Mouse (Mus musculus) midbrain, embryonic 10.5 days (tissue): ENCODE data around the gene Polrmt. TPM values are rescaled to one million over a fixed set of nuclear protein-coding genes. Genes with fewer than 3 reads are reported as not detected.

Experiments used
- DNase-seq: peaks from one replicate; pipeline ENCODE4 v3.0.0-alpha.2; 2017; ENCODE audit warnings: low spot score
- H3K27ac ChIP-seq: fragments of 300-500 bp; sonication (generic); replicated peaks from 2 replicates; pipeline ENCODE4 v1.5.1; 2016; ENCODE audit warnings: mild to moderate bottlenecking
- H3K27me3 ChIP-seq: fragments of 300-500 bp; sonication (generic); 2 replicates; pipeline ENCODE4 v1.6.1; 2016; ENCODE audit warnings: low read depth, mild to moderate bottlenecking; ENCODE audit not compliant: poor library complexity, severe bottlenecking
- H3K36me3 ChIP-seq: fragments of 300-500 bp; sonication (generic); 2 replicates; pipeline ENCODE4 v1.6.1; 2016; ENCODE audit warnings: mild to moderate bottlenecking, moderate library complexity
- H3K4me1 ChIP-seq: fragments of 300-500 bp; sonication (generic); 2 replicates; pipeline ENCODE4 v1.6.1; 2016
- H3K4me3 ChIP-seq: fragments of 300-500 bp; sonication (generic); 2 replicates; pipeline ENCODE4 v1.5.1; 2016; ENCODE audit warnings: mild to moderate bottlenecking, moderate library complexity
- H3K9me3 ChIP-seq: fragments of 300-500 bp; sonication (generic); replicated peaks from 2 replicates; pipeline ENCODE4 v1.6.1; 2016; ENCODE audit warnings: mild to moderate bottlenecking
- WGBS: fragments of 180-500 bp; shearing (Covaris S2); methylation state at CpG from one replicate; pipeline ENCODE4 v1.1.7; 2016; 5-methylcytosine and 5-hydroxymethylcytosine counted together
- polyA plus RNA-seq: library from polyadenylated mRNA; unstranded; fragments of >200 nt; fragmentation: Nextera tagmentation; extraction: Ambion mirVana; gene quantifications from 2 replicates; pipeline ENCODE4 v1.2.1, GENCODE M21; 2016

Gene Polrmt
- polyA plus RNA-seq, 1 experiment from 2014 or later, result 48.6 TPM

DNA sequence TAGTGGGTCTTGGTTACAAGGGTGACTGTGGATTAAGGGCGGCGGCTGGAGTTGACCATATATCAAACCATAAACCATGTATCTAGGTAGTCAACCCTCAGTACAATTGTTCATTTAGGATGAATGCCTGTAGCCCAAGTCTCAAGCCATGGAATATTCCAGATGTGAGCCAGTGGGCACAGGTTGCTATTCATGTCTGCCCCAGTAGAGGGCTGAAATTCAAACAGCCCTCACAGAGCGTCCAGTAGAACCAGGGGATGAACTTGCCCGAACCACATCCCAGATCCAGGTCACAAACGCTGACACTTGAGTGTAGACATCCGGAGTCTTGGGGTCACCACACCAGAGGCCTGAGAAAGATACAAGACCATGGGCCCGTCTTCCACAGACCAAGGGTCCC lies 36.7 kb upstream of the Polrmt start:
- Histone ChIP-seq H3K9me3 (no peaks in the 10 kb centered on the region), H3K27me3 (peaks cover 73% of the 10 kb centered on the region), H3K4me1 (peaks cover 38% of the 10 kb centered on the region), H3K27ac (no peak overlapping the region), H3K36me3 (no peaks in the 10 kb centered on the region), H3K4me3 (no peak overlapping the region)
- DNase-seq, result no peak
- WGBS, result 69% methylated on average over 7 of the region's 7 CpGs

DNA sequence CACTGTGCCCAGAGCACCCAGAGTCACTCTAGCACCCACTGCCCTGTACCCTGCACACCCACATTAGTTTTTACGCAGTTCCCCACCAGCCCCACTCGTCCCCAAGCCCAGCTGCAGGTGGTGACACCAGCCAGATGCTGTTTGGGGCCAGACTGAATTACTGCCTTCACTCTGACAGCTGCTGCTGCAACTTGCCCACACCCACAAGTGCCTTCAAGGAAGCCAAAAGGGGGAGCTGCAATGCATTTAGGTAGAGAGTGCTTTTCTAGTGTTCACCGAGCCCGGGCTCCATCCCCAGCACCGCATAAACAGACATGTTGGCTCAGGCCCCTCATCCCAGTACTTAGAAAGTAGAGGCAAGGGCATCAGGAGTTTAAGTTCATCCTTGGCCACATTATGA lies 35.6 kb upstream of the Polrmt start:
- no peak overlapping the region for H3K27ac ChIP-seq
- no peaks in the 10 kb centered on the region for H3K9me3 ChIP-seq
- H3K4me3 ChIP-seq, result no peak overlapping the region
- no peak for DNase-seq
- H3K27me3 ChIP-seq, result peaks cover 78% of the 10 kb centered on the region
- H3K4me1 ChIP-seq, result peaks cover 49% of the 10 kb centered on the region
- WGBS, result 62% methylated on average over 5 of the region's 5 CpGs
- H3K36me3 ChIP-seq, result no peaks in the 10 kb centered on the region

DNA sequence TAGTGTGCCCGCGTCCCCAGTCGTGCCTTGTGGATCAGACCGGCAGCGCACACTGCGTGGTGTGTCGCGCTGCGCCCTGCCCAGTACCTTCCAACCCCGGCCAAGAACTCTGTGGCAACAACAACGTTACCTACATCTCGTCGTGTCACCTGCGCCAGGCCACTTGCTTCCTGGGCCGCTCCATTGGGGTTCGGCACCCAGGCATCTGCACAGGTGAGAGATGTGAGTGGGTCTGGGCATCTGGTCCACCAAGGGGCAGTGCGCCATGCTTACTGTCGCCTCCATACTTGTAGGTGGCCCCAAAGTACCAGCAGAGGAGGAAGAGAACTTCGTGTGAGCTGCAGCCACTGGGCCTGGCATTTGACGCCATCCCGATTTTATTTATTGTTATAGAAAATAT lies 34.8 kb upstream of the Polrmt start:
- H3K27ac ChIP-seq, result no peak overlapping the region
- H3K36me3 ChIP-seq, result no peaks in the 10 kb centered on the region
- peaks cover 51% of the 10 kb centered on the region for H3K4me1 ChIP-seq
- H3K27me3 ChIP-seq, result peaks cover 86% of the 10 kb centered on the region
- peak overlapping the region; percentile 56 for H3K4me3 ChIP-seq
- DNase-seq, result no peak
- no peaks in the 10 kb centered on the region for H3K9me3 ChIP-seq
- 33% methylated on average over 21 of the region's 21 CpGs for WGBS

DNA sequence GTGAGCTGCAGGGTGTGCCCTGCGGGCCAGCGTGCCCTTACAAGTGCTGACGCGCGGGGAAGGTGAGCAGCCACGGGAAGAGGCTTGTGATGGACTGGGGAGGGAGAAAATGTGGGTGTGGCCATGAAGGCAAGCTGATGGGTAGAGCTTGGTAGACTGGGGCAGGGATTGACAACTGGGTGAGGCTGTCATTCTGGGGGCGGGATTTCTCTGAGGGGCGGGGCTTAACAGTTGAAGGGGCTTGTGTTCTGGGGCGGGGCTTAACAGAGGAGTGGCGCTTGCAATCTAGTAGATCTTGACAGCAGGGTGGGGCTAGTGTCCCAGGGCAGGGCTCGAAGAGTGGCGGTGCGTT lies 34.3 kb upstream of the Polrmt start:
- H3K36me3 ChIP-seq, result no peaks in the 10 kb centered on the region
- H3K4me3 ChIP-seq, result peak overlapping the region; percentile 56
- WGBS, result under 1% methylated on average over 13 of the region's 13 CpGs
- peaks cover 51% of the 10 kb centered on the region for H3K4me1 ChIP-seq
- no peaks in the 10 kb centered on the region; the same call in 1 of the 2 replicates for H3K9me3 ChIP-seq
- no peak for DNase-seq
- H3K27me3 ChIP-seq, result peaks cover 91% of the 10 kb centered on the region
- H3K27ac ChIP-seq, result peak overlapping the region; percentile 46; the same call in 1 of the 2 replicates

DNA sequence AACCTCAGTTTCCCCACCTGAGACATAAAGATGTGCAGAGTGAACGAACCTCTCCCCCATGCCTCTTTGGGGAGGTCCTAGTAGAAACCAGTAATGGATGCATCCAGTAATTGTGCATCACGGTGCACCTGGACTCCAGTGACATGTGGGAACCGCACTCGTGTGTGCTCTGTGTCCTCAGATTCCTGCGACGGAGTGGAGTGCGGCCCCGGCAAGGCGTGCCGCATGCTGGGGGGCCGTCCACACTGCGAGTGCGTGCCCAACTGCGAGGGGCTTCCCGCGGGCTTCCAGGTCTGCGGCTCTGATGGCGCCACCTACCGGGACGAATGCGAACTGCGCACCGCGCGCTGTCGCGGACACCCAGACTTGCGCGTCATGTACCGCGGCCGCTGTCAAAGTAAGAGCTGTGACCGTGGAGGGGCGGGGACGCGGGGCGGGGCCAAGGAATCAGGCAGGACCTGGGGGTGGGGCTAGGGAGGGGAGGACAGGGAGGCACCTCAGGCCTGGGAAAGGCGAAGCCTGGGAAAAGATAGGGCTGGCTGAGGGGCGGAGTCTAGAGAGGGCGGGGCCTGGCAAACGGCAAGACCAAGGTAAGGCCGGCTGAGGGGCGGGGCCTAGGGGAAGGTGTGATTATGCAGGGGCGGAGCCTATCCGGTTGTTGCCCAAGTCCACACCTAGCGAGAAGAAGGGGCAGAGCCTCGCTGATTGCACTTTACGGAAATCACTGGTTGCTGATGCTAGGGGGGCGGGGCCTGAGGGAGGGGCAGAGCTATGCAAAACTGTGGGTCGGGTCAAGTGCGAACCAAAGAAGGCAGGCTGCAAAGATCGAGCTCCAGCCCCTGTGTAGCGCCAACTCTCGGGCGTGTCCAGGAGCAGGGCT lies 33.6 kb upstream of the Polrmt start:
- WGBS, result 2% methylated on average over 55 of the region's 55 CpGs
- H3K4me1 ChIP-seq, result peaks cover 51% of the 10 kb centered on the region
- H3K36me3 ChIP-seq, result no peaks in the 10 kb centered on the region
- H3K27me3 ChIP-seq, result peaks cover 88% of the 10 kb centered on the region
- peak overlapping the region; percentile 56 for H3K4me3 ChIP-seq
- DNase-seq, result peak; percentile 97
- H3K9me3 ChIP-seq, result peaks cover 5% of the 10 kb centered on the region
- H3K27ac ChIP-seq, result peak overlapping the region; percentile 46; the same call in 1 of the 2 replicates

DNA sequence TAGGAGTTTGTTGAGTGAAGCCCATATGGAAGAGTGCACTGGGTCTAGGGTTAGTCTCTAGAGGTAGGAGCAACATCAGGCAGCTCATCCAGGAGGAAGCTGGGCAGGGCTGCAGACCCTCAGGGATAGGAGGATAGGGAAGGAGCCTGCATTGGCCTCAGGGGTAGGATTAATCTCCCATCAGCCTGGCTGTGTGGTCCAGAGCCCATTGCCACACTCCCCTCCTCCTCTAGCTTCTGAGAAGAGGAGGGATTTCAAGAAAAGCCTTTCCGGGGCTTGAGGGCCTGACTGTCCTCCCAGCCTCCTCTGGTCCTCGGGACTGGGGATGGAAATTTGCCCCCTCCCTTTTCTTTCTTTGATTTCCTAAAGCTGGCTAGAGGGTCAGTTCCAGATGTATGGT lies 32.8 kb upstream of the Polrmt start:
- H3K9me3 ChIP-seq, result peaks cover 7% of the 10 kb centered on the region
- WGBS, result 19% methylated on average over 2 of the region's 2 CpGs
- peak overlapping the region; percentile 56; the same call in 1 of the 2 replicates for H3K4me3 ChIP-seq
- no peak overlapping the region for H3K27ac ChIP-seq
- H3K4me1 ChIP-seq, result peaks cover 48% of the 10 kb centered on the region
- peaks cover 80% of the 10 kb centered on the region for H3K27me3 ChIP-seq
- no peak for DNase-seq
- H3K36me3 ChIP-seq, result no peaks in the 10 kb centered on the region

DNA sequence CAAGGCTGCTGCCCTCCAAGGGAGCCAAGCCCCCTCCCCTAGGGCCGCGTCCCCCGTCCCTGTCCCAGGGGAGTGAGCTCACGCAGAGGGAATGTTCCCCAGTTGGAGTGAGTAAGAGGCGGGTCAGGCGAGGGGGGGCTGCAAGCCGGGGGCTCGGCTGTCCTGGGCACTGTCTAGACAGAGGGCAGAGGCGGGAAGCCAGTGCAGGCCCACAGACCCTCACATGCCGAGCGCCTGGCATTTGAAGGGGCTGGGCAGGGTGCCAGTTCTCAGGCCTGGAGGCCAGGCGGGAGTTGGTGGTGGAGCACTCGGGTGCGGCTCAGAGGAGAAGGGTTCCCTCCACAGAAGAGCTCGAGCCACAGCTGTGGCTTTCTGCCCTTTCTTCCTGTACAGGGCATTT lies 31.6 kb upstream of the Polrmt start:
- H3K27ac ChIP-seq, result 0 out of 2 replicates have a peak overlapping the region, but pooled peaks have one; percentile 13
- H3K4me1 ChIP-seq, result peaks cover 48% of the 10 kb centered on the region
- peaks cover 71% of the 10 kb centered on the region for H3K27me3 ChIP-seq
- H3K4me3 ChIP-seq, result 0 out of 2 replicates have a peak overlapping the region, but pooled peaks have one; percentile 5
- no peaks in the 10 kb centered on the region for H3K36me3 ChIP-seq
- 28% methylated on average over 15 of the region's 15 CpGs for WGBS
- no peak for DNase-seq
- peaks cover 7% of the 10 kb centered on the region for H3K9me3 ChIP-seq

DNA sequence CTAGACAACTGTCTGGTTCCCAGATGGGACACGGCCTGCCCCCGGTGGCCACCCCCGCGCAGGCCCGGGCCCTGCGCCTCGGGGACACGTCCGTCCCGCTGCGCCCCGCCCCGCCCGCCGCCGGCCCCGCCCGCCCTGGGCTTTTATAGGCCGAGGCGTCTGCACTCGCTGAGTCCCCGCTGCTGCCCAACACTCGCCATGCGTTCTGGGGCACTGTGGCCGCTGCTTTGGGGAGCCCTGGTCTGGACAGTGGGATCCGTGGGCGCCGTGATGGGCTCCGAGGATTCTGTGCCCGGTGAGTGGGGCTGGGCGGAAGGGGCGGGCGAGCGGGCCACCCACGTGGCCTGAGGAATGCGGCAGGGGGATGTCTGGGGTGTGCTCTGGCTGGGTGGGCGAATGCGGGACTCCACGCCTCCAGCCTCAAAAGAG lies 30.7 kb upstream of the Polrmt start, which contains the start of gene Fstl3:
Gene Fstl3, plus strand, starts transcription at position 170 of the 429 bp plus-strand sequence.
- peak; percentile 44 for DNase-seq
- peaks cover 62% of the 10 kb centered on the region for H3K27me3 ChIP-seq

DNA sequence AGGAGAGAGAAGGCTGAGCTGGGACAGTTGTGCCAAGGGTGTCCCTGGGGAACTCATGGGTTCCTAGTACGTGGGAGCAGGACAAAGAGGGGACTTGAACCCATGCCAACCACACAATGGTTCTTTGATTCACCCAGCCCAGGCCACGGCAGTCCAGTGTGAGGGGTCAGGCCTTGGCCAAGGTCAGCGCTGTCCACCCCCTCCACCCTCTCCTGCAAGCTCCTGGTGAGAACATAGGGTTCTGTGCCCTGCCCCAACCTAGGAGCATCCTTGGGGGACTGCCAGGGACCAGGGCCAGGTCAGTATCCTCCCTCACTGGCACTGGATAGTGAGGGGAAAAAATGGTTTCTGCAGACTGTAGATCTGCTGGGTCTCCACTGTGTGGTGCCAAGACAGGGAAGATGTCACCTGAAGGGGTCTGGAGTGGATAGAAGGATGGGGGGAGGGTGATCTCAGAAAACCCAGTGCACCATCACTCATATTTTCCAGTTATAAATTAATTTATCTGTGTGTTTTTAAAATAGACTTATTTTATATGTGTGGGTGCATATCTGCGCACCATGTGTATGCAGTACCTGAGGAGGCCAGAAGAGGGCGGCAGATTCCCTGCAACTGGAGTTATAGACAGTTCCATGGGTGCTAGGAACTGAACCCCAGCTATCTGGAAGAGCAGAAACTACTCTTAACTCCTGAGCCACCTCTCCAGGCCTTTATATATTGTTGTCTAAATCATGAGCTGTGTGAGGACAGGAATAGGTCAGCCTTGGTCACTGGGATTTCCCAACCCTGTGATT lies 28.3 kb upstream of the Polrmt start:
- Histone ChIP-seq H3K36me3 (no peaks in the 10 kb centered on the region), H3K9me3 (peaks cover 11% of the 10 kb centered on the region), H3K4me3 (no peak overlapping the region), H3K4me1 (peaks cover 28% of the 10 kb centered on the region), H3K27ac (no peak overlapping the region), H3K27me3 (peaks cover 49% of the 10 kb centered on the region)
- no peak for DNase-seq
- WGBS, result 78% methylated on average over 5 of the region's 5 CpGs

More for the DNA sequence above, 30.7 kb upstream of the Polrmt start, which contains the start of gene Fstl3:
- no peaks in the 10 kb centered on the region for H3K36me3 ChIP-seq
- WGBS, result 1% methylated on average over 39 of the region's 39 CpGs
- peaks cover 48% of the 10 kb centered on the region for H3K4me1 ChIP-seq
- H3K4me3 ChIP-seq, result peak within 1 kb of the TSS; percentile 51
- H3K27ac ChIP-seq, result peak within 1 kb of the TSS; percentile 68; the same call in 1 of the 2 replicates
- peaks cover 11% of the 10 kb centered on the region for H3K9me3 ChIP-seq

DNA sequence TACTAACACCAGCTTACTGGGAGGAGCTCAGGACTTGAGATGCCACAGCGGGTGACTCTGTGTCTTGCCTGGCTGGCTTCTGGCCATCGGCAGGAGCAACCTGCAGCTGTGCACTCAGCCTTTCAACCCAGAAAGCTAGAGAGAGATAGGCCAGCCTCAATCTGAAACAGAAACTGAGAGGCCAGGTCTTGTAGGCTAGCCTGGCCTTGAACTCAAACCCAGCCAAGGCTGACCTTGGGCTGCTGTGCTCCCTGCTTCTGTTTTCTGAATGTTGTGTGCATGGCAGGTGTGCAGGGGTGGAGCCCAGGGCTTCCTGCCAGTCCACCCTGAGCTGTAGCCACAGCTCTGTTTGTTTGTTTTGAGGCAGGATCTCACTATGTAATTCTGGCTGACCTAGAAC lies 26.8 kb upstream of the Polrmt start:
- Histone ChIP-seq H3K4me3 (no peak overlapping the region), H3K27ac (no peak overlapping the region), H3K9me3 (peaks cover 11% of the 10 kb centered on the region), H3K27me3 (peaks cover 34% of the 10 kb centered on the region), H3K36me3 (no peaks in the 10 kb centered on the region), H3K4me1 (peaks cover 22% of the 10 kb centered on the region)
- no peak for DNase-seq
- WGBS, result 86% methylated on average over 2 of the region's 2 CpGs

DNA sequence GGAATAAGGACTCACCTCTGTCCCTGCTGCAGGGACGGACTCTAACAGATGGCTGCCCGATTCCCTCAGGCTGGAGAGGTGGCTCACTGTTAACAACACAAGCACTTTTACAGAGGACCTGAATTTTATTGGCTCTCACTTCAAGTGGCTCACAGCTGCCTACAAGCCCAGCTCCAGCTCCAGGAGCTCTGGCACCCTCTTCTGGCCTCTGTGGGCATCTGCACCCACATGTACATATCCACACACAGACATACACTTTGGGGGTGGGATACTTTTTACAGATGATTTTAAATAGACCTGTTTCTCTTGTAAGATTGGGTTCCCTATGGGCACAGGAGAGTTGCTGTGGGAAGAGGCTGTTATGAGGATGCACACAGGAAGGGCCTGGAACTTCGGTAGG lies 25.9 kb upstream of the Polrmt start:
- H3K27me3 ChIP-seq, result peaks cover 25% of the 10 kb centered on the region
- H3K27ac ChIP-seq, result no peak overlapping the region
- no peak overlapping the region for H3K4me3 ChIP-seq
- H3K36me3 ChIP-seq, result no peaks in the 10 kb centered on the region
- H3K9me3 ChIP-seq, result peaks cover 11% of the 10 kb centered on the region
- no peak for DNase-seq
- WGBS, result 94% methylated on average over 3 of the region's 3 CpGs
- H3K4me1 ChIP-seq, result peaks cover 22% of the 10 kb centered on the region

DNA sequence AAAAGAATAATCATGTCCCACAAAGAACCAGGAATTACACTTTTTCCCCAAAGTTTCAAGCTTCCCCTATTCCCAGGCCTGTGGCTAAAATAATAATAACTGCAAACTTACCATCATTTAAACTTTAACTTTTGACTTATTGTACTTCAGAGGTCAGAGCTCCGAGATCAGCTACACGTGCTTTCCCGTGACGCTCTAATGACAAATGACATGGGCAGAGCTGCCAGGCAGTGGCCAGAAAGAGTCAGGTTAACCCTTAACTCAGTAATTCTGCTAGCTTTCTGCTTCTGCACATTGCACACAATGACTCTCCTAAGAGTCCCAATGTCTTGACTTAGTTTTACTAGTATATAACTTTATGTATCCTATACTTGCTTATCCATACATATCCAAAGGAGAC lies 22.9 kb upstream of the Polrmt start:
- Histone ChIP-seq H3K36me3 (0 out of 2 replicates have a peak, but pooled peaks cover 3% of the 10 kb centered on the region), H3K9me3 (0 out of 2 replicates have a peak, but pooled peaks cover 4% of the 10 kb centered on the region), H3K4me1 (peaks cover 44% of the 10 kb centered on the region), H3K27ac (no peak overlapping the region), H3K27me3 (0 out of 2 replicates have a peak, but pooled peaks cover 9% of the 10 kb centered on the region), H3K4me3 (no peak overlapping the region)
- 83% methylated on average over 4 of the region's 4 CpGs for WGBS
- no peak for DNase-seq
